ENCODE assay signal across 19 mouse cellular contexts in the genomic region with DNA sequence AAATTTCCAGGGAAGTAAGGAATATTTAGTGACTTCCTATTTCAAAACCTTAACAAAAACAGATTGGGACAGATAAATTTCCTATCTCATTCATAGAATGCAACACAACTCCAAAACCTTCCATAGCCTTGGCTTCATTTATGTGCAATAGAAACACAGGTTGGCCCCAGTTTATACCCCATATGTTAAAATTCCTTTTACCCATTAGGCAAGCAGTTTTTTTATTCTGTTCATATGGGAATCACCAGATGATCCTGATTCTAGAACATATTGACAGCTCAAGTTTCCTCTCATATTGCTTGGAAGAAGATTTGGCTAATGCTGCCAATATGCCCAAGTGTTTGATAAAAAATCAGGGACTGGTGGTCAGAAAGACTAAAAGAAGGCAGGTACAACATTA.
"Had no signal": no experiment of that assay in that cellular context is flagged by ENCODE, and none has a peak within 500 bp of the region (broad histone marks: within the 10 kb centered on the region; RNA-seq: fewer than 3 reads in every experiment).

No protein-coding gene starts in this region.

- H3K9ac ChIP-seq: lung, embryonic 14.5 days; midbrain, embryonic 12.5 days; neural tube, embryonic 13.5 days; neural tube, embryonic 15.5 days had no signal

- DNase-seq: lung, adult 18-20 months; lung, embryonic 14.5 days; lung, postnatal 10 days; lung, postnatal 4 days; midbrain, embryonic 14.5 days; retina, postnatal 1 day; right cerebral cortex, adult 18-20 months; right cerebral cortex, postnatal 25 days; right cerebral cortex, postnatal 4 days; spleen, adult 18-20 months; thymus, adult 2 months; thymus, postnatal 25 days; thymus, postnatal 4 days had no signal

- H3K4me1 ChIP-seq: midbrain, embryonic 10.5 days; midbrain, embryonic 12.5 days; neural tube, embryonic 13.5 days; neural tube, embryonic 15.5 days had no signal

- H3K9me3 ChIP-seq: midbrain, embryonic 10.5 days; midbrain, embryonic 12.5 days; neural tube, embryonic 13.5 days; neural tube, embryonic 15.5 days had no signal

- H3K4me2 ChIP-seq: lung, embryonic 14.5 days; midbrain, embryonic 12.5 days; neural tube, embryonic 13.5 days; neural tube, embryonic 15.5 days had no signal

- H3K27me3 ChIP-seq: midbrain, embryonic 12.5 days; neural tube, embryonic 13.5 days; neural tube, embryonic 15.5 days had no signal

- H3K36me3 ChIP-seq: midbrain, embryonic 10.5 days; midbrain, embryonic 12.5 days; neural tube, embryonic 13.5 days; neural tube, embryonic 15.5 days had no signal

- ATAC-seq: midbrain, embryonic 16.5 days had no signal

- H3K4me3 ChIP-seq: midbrain, embryonic 10.5 days; midbrain, embryonic 12.5 days; myocyte; neural tube, embryonic 13.5 days; neural tube, embryonic 15.5 days had no signal

- H3K27ac ChIP-seq: midbrain, embryonic 10.5 days; midbrain, embryonic 12.5 days; neural tube, embryonic 13.5 days; neural tube, embryonic 15.5 days had no signal
